Mouse (Mus musculus): ENCODE measurements around the gene Traf3ip3.

Gene Traf3ip3

DNA sequence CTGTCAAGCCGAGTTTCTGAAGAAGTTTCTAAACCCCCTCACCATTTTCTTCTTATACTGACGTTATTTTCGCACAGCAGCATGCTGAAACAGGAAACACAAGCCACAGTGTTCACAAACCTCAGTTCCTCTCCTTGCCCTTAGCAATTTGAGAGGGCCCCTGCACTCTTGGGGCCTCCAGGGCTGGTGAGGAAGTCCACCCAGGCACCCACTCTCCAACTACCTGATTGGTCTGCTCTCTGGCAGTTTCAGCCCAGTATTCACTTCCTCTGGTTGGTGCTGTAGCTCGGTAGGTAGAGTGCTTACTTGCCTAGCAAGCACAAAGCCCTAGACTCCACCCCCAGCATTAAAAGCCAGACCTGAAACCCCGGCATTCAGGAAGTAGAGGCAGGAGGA lies at the start of gene Traf3ip3:
Traf3ip3 (minus strand) TSS at position 321 of the 396 bp plus-strand sequence.
- peak; percentile 54 to 55 for DNase-seq (ENCODE audit: low spot score in 2 of 2)

DNA sequence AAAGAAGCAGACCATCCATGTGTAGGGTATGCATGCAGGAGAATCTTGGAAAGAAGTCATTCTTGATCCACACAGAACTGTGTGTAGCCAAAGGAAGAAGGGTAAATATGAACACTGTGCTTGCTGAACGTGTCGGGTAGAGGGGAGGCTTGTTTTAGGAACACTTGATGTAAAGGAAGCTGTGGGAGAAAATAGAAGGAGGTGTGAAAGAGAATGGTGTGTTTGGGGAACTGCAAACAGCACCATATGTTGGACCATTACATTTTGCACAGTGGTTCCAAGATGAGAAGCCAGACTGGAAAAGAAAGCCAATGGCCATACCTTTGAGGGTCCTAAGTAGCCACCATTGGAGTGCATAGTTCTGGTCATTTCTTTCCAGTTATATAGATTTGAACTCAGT lies 48.5 kb upstream of the Traf3ip3 start:
- no peak for DNase-seq (ENCODE audit: low spot score in 2 of 2)

DNA sequence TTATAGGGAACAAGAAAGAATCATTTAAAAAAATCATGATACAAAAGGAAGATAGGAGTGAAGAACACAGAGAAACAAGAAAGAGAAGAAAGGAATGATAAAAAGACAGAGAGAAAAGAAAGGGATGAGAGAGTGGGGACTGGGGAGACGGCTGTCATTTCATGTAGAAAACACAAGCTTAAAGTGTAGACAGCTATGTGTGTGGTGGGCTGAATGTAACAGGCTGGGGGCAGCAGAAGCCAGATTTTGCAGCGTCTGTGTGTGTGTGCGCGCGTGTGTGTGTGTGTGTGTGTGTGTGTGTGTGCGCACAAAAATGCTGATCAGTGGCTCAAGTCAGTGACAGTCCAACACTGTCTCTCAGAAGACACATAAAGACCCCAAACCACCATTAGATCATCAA lies 42.7 kb upstream of the Traf3ip3 start:
- no peak for DNase-seq (ENCODE audit: low spot score in 2 of 2)

DNA sequence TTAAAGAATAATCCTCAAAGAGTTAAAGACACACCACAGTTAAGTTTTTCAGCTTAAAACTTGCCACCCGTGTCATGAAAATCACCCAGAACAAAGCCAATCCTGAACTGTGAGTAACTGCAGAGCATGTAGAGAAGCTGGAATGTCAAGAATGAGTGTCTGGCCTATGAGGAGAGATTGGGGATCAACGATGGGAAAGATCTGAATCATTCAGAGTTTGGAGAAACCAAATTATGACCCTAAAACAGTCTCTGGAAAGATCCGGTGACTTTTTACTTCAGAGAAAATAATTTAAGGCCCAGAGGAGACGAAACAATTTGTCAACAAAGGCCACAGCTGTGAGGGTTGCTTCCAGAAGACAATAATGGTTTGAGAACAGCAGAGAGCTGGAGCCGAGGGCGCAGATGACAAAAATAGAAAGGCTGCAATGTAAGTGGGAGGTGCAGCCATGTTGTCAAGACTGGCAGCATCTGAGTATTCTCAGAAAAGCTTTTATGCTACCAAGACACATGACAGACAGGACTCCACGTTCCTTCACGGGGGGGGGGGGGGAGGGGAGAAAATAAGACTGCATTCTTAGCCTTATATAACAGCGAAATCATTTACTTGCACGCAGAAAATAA lies 42.2 kb upstream of the Traf3ip3 start:
- DNase-seq (ENCODE audit: low spot score in 2 of 2), result no peak

DNA sequence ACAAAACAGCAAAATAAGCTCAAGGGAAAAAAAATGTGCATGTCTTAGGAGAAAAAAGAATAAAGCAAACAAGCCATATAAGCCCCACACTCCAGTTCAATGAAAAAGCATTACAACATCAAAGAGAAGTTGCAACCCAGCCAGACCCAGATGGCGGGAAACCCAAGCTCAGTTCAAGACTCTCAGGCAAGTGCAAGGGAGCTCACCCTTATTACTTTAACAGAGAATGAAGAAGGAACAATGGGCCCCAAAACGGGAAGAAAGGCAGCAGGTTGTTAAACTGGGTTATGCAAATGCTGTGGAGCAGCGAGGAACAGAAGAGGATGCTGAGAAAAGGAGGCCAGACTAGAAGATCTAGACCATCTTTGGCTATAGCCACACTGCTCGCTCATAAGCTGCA lies 41.4 kb upstream of the Traf3ip3 start:
- peak in 1 of 2 experiments; percentile 9 for DNase-seq (ENCODE audit: low spot score in 2 of 2)

DNA sequence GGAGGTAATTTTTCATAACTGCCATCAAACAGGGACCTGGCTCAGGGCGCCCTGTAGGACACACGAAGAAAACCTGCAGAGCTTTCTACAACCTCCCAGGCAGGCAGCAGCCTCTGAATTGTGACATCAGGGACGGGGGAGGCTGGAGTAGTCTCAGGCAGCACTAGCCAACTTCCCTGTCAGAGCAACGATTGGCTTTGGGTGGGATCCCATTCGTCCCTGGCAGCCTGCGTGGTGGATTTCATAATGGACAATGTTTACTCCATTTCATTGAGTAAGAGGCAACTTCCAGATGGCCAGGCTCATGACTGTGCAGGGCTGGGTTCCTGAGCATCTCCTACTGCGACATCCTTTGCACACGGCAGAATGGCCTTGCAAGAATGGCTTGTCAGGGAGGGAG lies 40.7 kb upstream of the Traf3ip3 start:
- DNase-seq (ENCODE audit: low spot score in 2 of 2), result peak in 1 of 2 experiments; percentile 6

DNA sequence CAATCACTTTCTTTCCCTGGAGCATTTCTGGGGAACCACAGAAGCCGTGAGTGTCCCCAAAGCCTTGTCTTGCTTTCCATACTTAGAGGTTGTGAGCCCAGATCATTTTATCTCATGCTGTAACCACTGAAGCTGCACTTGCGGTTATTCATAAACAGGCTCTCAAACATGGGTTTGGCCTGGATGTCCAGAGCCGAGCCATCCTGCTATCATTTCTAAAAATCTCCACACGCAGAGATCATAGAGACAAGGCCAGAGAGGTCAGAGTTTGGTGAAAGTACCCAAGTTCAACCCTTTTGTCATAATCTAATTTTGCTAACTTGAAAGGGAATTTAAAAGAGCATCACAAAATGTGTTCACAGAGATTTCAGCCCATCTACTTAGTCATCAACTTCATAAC lies 39.9 kb upstream of the Traf3ip3 start:
- no peak for DNase-seq (ENCODE audit: low spot score in 2 of 2)

DNA sequence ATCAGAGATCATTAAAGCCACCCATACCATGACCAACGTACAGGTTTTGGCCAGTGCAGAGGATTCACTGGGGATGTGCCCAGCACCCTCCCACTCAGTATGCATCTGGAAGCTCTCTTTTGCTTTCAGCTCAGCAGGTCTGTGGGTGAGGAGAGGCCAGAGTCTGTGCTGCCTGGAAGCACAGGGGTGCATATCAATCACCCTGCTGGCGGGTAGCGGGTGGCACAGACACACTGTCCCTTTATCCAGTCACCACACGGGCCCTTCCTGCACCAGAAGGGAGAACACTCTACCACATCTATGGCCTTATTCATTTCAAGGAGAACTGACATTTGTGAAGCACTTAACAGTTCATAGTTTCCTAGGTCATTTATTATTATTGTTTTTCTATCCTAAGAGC lies 36.9 kb upstream of the Traf3ip3 start:
- no peak for DNase-seq (ENCODE audit: low spot score in 2 of 2)

DNA sequence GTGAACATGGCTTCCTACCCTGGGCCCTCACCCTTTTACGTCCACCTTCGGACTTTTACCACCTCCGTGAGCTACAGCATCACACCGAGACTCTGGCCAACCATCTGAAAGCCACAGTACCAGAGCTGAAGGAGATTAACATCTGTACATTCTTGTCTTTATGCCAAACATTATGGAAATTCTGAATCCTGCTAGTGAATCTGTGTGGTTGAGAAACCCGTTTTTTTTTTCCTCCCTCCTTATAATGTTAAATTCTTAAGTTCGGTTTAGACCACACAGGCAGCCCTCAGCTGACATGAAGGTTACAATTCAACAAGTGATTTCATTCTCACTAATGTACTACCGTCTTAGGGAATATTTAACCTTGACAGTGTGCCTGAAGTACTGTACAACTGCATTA lies 33.4 kb upstream of the Traf3ip3 start:
- no peak for DNase-seq (ENCODE audit: low spot score in 2 of 2)

DNA sequence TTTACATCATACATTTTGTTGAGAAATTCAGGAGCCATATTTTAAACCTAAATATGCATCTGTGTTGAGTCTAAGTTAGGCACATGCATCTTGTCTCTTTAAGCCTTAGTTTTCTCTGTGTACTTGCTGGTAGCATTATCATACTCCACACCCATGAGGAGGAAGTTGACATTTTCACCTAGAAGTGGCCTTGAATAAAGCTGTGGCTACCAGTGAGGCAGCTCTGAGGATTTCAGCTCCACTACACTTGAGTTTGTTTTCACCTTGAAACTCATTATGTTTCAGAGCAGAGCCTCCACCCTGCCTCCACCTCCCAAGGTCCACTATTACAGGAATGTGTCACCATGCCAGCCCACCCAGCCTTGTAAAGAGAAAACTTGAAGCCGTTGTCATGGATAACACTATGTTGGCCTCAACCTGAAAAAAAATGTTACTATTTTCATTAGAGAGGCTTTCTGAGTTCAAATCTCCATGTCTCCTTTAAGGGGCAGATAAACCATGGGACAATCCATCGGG lies 32.7 kb upstream of the Traf3ip3 start:
- DNase-seq (ENCODE audit: low spot score in 2 of 2), result no peak

DNA sequence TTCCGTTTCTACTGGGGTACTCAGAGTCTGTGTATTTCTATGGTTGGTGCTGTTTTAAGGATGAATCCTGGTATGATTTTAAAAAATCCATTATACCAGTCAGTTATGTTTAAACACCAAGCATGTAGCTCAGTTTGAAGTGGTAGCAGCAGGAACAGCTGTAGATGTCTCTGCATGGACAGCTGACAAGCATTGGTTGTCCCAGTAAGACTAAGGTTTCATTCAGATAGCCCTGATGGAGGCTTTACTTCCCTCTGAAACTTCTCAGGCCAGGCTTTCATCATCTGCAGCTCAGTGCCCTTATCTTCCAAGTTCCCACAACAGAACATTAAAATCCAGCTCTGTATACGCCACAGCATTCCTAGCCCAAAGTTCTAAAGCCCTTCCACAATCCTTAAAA lies 31.2 kb upstream of the Traf3ip3 start:
- no peak for DNase-seq (ENCODE audit: low spot score in 2 of 2)

DNA sequence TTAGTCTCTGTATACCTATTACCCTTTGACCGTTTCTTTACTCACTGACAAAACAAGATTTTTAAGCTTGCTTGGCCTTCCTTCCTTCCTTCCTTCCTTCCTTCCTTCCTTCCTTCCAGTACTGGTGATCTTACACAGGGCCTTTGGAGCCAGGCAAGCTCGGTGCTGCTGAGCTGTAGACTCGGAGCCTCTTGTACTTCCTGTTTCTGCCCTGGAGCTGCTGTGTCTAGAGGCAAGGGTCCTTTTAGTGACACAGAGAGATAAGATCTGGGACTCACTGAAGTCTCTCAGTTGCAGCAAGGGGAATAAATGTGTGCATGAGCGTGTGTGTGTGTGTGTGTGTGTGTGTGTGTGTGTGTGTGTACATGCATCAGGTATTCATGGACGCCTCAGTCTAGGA lies 29.4 kb upstream of the Traf3ip3 start:
- DNase-seq (ENCODE audit: low spot score in 2 of 2), result no peak

DNA sequence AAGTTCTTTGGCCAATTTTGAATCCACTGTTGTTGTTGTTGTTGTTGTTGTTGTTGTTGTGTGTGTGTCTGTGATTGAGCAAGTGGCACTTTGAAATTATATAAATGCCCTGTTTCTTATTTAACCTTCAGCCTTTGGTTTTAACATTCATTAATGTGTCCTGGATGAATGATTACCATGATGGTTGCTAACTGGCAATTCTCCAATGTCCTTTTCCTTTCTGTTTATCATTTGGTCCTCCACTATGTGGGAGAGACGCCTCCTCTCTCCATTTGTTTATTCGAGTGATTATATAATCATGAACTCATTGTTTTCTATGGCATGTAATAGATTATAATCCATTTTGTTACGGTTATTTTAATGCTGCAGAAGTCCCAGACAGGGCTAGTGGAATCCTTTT lies 29.0 kb upstream of the Traf3ip3 start:
- no peak for DNase-seq (ENCODE audit: low spot score in 2 of 2)

DNA sequence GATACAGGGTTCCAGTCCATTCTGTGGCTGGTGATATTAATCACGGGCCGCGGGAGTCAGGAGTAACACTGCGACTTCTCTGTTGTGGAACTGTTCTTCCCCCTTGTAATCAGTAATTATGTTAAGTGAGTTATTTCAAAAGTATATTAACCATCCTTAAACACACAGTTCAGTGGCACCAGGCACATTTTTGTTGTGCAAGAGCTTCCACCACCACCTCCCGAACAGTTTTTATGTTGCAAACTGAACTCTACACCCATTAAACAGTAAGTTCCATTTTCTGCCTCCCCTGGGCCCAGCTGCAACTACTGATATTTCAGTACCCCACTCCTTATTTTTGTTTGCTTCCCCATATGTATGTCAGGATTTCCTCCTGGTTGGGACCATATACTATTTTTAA lies 28.1 kb upstream of the Traf3ip3 start:
- no peak for DNase-seq (ENCODE audit: low spot score in 2 of 2)

DNA sequence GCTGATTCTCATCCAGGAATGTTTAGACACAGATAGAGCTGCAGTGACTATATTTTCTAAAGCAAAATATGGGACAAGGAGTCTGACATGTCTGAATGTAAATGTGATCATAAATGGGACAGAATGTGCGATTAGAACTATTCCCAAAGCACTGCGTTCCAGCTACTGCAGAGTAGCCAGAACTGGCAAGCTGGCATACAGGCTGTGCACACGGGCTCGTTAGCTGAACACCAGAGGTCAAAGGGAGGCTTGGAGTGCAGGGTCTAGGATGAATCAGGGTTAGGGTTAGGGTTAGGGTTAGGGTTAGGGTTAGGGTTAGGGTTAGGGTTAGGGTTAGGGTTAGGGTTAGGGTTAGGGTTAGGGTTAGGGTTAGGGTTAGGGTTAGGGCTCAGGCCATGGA lies 26.0 kb upstream of the Traf3ip3 start:
- DNase-seq (ENCODE audit: low spot score in 2 of 2), result no peak

DNA sequence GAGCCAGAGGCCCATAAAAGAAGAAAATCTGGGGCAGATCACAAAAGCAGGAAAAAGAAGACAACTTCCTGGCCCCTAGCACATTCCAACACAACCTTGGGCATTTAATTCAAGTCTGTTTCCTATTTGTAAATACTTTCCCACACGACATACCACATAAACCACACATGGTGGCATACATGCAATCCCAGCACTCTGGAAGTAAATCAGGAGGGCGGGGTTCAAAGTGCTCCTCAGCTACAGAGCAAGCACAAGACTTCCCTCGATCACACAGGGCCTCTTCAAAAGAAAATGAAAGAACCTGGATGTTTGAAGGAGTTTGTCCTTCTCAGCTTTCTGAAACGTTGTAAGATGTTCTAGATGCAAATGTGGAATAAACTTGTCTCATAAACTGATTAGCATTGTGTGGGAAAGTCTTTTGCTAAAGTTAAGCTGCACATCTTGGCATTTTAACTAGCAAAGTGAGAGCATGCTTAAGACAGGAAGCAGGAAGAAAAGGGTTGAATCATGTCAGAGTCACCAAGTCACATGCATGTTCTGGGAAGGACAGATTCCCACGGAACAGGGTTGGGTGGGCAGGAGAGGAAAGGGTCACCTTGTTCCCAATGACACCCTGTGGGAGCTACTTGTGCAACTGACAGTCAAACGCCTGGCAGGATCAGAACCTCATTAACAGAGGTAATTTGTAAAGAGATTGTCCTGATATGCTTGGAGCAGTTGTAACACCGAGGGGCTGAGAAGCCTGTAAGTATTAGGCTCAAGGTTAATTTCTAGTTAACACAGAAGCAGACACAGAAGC lies 25.4 kb upstream of the Traf3ip3 start:
- no peak for DNase-seq (ENCODE audit: low spot score in 2 of 2)

DNA sequence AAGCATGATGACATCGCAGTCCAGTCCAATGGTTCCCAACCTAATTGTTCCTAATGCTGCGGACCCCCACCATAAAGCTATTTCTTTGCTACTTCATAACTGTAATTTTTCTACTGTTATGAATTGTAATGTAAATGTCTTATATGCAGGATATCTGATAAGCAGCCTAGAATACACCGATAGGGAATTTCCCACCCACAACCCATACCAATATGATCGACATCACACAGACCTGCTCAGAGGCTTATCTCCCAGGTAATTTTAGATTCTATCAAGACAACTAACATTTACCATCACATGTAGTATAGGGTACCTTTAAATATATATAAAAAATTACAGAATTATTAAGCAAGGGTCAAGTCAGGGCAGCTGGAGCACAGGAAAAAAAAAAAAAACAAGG lies 24.6 kb upstream of the Traf3ip3 start:
- DNase-seq (ENCODE audit: low spot score in 2 of 2), result no peak

DNA sequence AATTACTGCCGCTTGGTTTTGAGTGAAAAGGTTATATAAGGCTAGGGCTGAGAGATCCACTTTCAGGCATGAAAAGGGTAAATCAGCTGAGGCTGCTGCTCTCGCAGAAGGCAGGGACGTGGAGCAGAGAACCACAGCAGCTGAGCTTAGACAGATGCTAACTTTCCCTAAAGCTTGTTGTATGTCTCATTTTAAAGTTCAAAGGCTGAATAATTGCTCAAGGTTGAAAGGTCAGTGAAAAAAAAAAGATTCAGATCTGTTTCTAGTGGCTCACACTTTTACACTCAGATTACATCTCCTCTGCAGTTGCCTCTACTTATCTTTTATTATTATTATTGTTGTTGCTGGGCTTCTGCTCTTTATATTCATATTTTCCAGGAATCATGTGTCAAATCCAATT lies 24.0 kb upstream of the Traf3ip3 start:
- no peak for DNase-seq (ENCODE audit: low spot score in 2 of 2)

DNA sequence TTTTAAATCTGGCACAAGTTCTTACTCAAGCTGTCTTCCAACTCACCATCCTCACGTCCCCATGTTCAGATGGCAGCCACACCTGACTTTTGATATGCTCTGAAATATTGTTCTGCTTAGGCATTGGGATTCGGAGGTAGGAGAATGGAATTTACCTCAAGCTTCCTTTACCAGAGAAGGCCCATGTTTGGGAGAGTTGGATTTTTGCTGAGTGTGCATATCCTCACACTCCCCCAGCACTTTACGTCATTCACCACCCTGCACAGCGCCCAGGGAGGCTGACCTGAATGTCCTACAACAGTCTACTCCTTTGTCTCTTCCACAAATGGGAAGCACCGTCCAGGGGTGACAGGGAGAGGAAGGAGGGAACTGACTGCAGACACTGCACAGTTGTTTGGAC lies 18.9 kb upstream of the Traf3ip3 start:
- no peak for DNase-seq (ENCODE audit: low spot score in 2 of 2)

DNA sequence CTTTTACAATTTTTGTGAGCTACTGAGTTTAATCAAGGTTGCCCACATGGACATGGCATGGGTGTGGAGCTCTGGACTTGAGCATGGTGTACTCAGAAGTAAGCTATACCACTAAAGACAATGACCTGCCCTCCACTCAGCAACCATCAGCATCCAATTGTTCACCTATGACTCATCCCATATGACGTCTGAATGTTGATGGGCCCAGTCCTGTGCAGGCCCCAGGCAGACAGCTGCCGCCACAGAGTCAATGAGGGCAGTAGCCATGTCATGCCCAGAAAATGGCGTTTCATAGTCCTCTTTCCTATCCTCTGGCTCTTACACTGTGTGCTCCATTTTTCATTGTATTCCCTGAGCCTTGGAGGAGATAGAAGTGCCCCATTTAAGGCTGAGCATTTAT lies 14.5 kb upstream of the Traf3ip3 start:
- DNase-seq (ENCODE audit: low spot score in 2 of 2), result no peak

DNA sequence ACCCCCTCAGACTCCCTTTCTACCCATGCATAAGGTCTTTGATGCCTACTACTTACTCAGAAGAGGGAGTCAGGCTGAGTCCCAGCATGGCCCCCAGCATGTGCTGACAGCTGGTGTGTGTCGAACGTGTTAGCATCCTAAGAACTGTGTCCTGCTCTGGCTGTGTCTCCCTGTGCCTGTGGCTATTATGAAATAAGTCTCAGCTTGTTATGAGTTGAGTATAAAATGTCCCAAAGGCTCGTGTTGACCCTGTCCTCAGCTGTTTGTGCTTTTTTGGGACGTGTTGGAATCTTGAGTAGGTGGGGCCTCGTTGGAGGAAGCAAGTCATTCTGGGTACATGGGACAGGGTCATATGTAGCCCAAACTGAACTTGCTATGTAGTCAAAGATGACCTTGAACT lies 12.6 kb upstream of the Traf3ip3 start:
- DNase-seq (ENCODE audit: low spot score in 2 of 2), result no peak

DNA sequence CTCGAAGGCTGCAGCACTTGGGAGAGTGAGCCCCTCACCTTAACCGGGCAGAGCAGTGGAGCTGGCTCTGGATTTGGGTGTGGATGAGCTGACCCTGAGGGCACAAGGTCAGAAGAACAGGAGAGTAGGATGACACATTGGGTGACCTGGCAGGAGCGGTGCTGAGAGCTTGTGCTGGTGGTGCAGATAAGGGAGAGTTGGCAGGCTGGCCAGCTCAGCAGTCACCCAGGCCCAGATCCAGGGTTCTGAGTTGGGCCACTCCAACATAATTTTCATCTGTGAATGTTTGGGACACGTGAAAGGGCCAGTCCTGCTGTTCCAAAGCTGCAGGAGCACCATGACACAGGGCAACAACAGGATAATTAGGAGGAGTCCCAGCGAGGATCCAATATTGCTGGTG lies 9.9 kb upstream of the Traf3ip3 start:
- DNase-seq (ENCODE audit: low spot score in 2 of 2), result no peak

DNA sequence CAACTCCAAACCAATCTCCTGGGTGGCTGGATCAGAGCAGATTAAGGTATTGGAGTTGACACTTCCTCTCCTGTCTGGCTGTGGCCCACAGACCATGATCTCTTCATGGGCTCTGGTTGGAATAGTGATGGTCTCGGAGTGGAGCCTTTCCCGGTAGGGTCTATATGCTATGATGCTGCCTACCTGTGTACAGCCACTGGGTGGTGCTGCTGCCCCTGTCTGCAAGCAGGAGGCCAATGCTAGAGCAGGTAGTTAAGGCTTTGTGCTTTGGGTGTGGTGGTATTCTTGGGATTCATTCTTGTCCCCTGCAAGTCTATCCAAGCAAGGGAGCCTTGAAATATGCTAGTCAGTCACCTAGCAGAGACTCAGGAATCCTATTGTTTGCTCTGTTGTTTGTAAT lies 6.7 kb upstream of the Traf3ip3 start:
- DNase-seq (ENCODE audit: low spot score in 2 of 2), result peak; percentile 30 to 60
